Mouse (Mus musculus) thymus, adult 2 months (tissue): ENCODE results near the gene Tmem150b.

Experiments
- CTCF ChIP-seq: fragments of 200-500 bp; IDR thresholded peaks from 2 replicates; pipeline ENCODE4 v1.5.1; 2012; ENCODE audit warnings: mild to moderate bottlenecking, control low read depth, low read length, moderate library complexity, borderline replicate concordance; ENCODE audit not compliant: control insufficient read depth, poor library complexity, insufficient read depth; ENCODE audit errors: extremely low read depth
- POLR2A ChIP-seq: fragments of 200-500 bp; IDR thresholded peaks from 2 replicates; pipeline ENCODE4 v1.6.1; 2012; ENCODE audit warnings: mild to moderate bottlenecking, low read length, control low read depth, moderate library complexity; ENCODE audit not compliant: control insufficient read depth, poor library complexity, insufficient read depth; ENCODE audit errors: extremely low read depth

DNA sequence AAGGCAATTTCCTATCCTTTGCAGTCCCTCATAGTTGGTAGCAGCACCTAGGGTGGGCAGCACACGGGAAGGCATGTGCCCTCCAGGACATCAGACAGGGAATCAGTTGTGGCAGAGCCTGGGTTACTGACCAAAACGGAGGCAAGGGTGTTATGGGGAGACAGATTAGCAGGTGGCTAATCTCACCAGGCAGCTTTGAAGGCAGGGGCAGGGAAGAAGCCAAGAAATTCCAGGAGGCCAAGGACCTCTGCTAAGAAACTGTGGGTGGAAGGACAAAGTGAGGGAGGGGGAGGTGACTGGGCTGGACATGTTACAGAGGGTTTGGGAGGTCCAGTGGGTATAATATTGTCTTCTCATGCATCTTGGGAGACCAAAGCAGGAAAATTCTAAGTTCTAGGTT is 18.3 kb upstream of the Tmem150b start:
- TF ChIP-seq POLR2A (no peak), CTCF (no peak)
